Mouse (Mus musculus) liver, postnatal 0 days (tissue): Measurements from ENCODE around the gene Kitl. TPM values are rescaled to one million over a fixed set of nuclear protein-coding genes. Genes with fewer than 3 reads are reported as not detected.

Experiments used
- ATAC-seq: fragments of 200-750 bp; cut with Nextera tagmentation; 2 replicates; pipeline ENCODE4 v1.8.0; 2017; ENCODE audit warnings: mild to moderate bottlenecking, moderate library complexity
- DNase-seq: peaks from one replicate; pipeline ENCODE4 v3.0.0-alpha.2; 2016
- H3K27ac ChIP-seq: fragments of 300-500 bp; sonication (generic); 2 replicates; pipeline ENCODE4 v1.5.1; 2014; ENCODE audit warnings: antibody characterized with exemption, moderate library complexity, mild to moderate bottlenecking, low read depth
- H3K27me3 ChIP-seq: fragments of 300-500 bp; sonication (generic); 2 replicates; pipeline ENCODE4 v1.6.1; 2014; ENCODE audit warnings: low read length, control low read depth, mixed read lengths; ENCODE audit not compliant: insufficient read depth
- H3K36me3 ChIP-seq: fragments of 300-500 bp; sonication (generic); replicated peaks from 2 replicates; pipeline ENCODE4 v1.6.1; 2014; ENCODE audit warnings: mild to moderate bottlenecking, control low read depth, low read length, moderate library complexity, mixed read lengths; ENCODE audit not compliant: insufficient read depth
- H3K4me1 ChIP-seq: fragments of 300-500 bp; sonication (generic); 2 replicates; pipeline ENCODE4 v1.6.1; 2014; ENCODE audit warnings: antibody characterized with exemption, mild to moderate bottlenecking, control low read depth; ENCODE audit not compliant: insufficient read depth
- H3K4me2 ChIP-seq: fragments of 300-500 bp; sonication (generic); 2 replicates; pipeline ENCODE4 v1.6.1; 2014; ENCODE audit warnings: low read depth, mild to moderate bottlenecking, low read length, moderate library complexity, mixed read lengths
- H3K4me3 ChIP-seq: fragments of 300-500 bp; sonication (generic); 2 replicates; pipeline ENCODE4 v1.5.1; 2014; ENCODE audit warnings: low read depth, low read length
- H3K9ac ChIP-seq: fragments of 300-500 bp; sonication (generic); replicated peaks from 2 replicates; pipeline ENCODE4 v1.6.1; 2014; ENCODE audit warnings: mild to moderate bottlenecking, moderate library complexity
- H3K9me3 ChIP-seq: fragments of 300-500 bp; sonication (generic); 2 replicates; pipeline ENCODE4 v1.6.1; 2016; ENCODE audit warnings: mild to moderate bottlenecking, control low read depth, low read length, mixed read lengths
- CTCF ChIP-seq: sonication (generic); IDR thresholded peaks from 2 replicates; pipeline ENCODE4 v1.5.1; 2016; ENCODE audit warnings: antibody characterized with exemption, low read depth
- EP300 ChIP-seq: IDR thresholded peaks from 2 replicates; pipeline ENCODE4 v1.6.1; 2016; ENCODE audit warnings: antibody characterized with exemption, low read depth, mild to moderate bottlenecking
- WGBS: fragments of 180-500 bp; shearing (Covaris S2); extraction: QIAGEN DNeasy Blood & Tissue Kit; methylation state at CpG from one replicate; pipeline ENCODE4 v1.1.7; 2014; ENCODE audit not compliant: insufficient replicate concordance; 5-methylcytosine and 5-hydroxymethylcytosine counted together
- polyA plus RNA-seq: library from polyadenylated mRNA; unstranded; fragments of >200 nt; fragmentation: Nextera tagmentation; extraction: Ambion mirVana; gene quantifications from 2 replicates; pipeline ENCODE4 v1.2.1, GENCODE M21; 2015

Kitl gene
- polyA plus RNA-seq, 1 experiment from 2014 or later = 5.0 TPM

- H3K9ac ChIP-seq = no peak overlapping the region
- H3K4me3 ChIP-seq = no peak overlapping the region
- DNase-seq (no peak), ATAC-seq (no peak)
- H3K4me2 ChIP-seq = no peak overlapping the region
- H3K9me3 ChIP-seq = no peaks in the 10 kb centered on the region
- TF ChIP-seq CTCF (no peak), EP300 (no peak)
- no peaks in the 10 kb centered on the region for H3K27me3 ChIP-seq
- H3K4me1 ChIP-seq = no peaks in the 10 kb centered on the region
- H3K36me3 ChIP-seq = no peaks in the 10 kb centered on the region
- H3K27ac ChIP-seq = no peak overlapping the region
Measured at GRCm38 (mm10) chr10:99989758-99990157, 25.7 kb upstream of the Kitl start.

GRCm38 (mm10) chr10:99992121-99992520 is 23.3 kb upstream of the Kitl start:
- Histone ChIP-seq H3K9ac (no peak overlapping the region), H3K36me3 (no peaks in the 10 kb centered on the region), H3K4me1 (no peaks in the 10 kb centered on the region), H3K9me3 (no peaks in the 10 kb centered on the region), H3K4me2 (no peak overlapping the region), H3K27ac (no peak overlapping the region), H3K27me3 (no peaks in the 10 kb centered on the region), H3K4me3 (no peak overlapping the region)
- WGBS = 39% methylated on average over 9 of the region's 9 CpGs
- ATAC-seq (no peak), DNase-seq (no peak)
- no peak for TF ChIP-seq CTCF
- no peak for TF ChIP-seq EP300

- no peaks in the 10 kb centered on the region for H3K36me3 ChIP-seq
- ATAC-seq (no peak), DNase-seq (no peak)
- 0 out of 2 replicates have a peak, but pooled peaks cover 5% of the 10 kb centered on the region for H3K9me3 ChIP-seq
- no peak overlapping the region for H3K4me2 ChIP-seq
- WGBS = 63% methylated on average over 4 of the region's 4 CpGs
- H3K27ac ChIP-seq = no peak overlapping the region
- TF ChIP-seq CTCF = no peak
- TF ChIP-seq EP300 = no peak
- no peaks in the 10 kb centered on the region for H3K27me3 ChIP-seq
- no peak overlapping the region for H3K4me3 ChIP-seq
- no peak overlapping the region for H3K9ac ChIP-seq
- H3K4me1 ChIP-seq = no peaks in the 10 kb centered on the region
Measured at GRCm38 (mm10) chr10:100001452-100001851, 14.0 kb upstream of the Kitl start.

GRCm38 (mm10) chr10:100003797-100004196 is 11.6 kb upstream of the Kitl start:
- TF ChIP-seq EP300 = no peak
- TF ChIP-seq CTCF = no peak
- Histone ChIP-seq H3K27ac (no peak overlapping the region), H3K27me3 (no peaks in the 10 kb centered on the region), H3K9me3 (0 out of 2 replicates have a peak, but pooled peaks cover 5% of the 10 kb centered on the region), H3K4me2 (no peak overlapping the region), H3K36me3 (no peaks in the 10 kb centered on the region), H3K4me3 (no peak overlapping the region), H3K4me1 (no peaks in the 10 kb centered on the region), H3K9ac (no peak overlapping the region)
- no peak for DNase-seq
- WGBS = 80% methylated on average over 4 of the region's 4 CpGs
- no peak for ATAC-seq

GRCm38 (mm10) chr10:100009681-100010080 is 5.7 kb upstream of the Kitl start:
- Histone ChIP-seq H3K4me1 (no peaks in the 10 kb centered on the region), H3K9ac (no peak overlapping the region), H3K36me3 (no peaks in the 10 kb centered on the region), H3K27ac (no peak overlapping the region), H3K9me3 (0 out of 2 replicates have a peak, but pooled peaks cover 3% of the 10 kb centered on the region), H3K27me3 (no peaks in the 10 kb centered on the region), H3K4me3 (no peak overlapping the region), H3K4me2 (no peak overlapping the region)
- 70% methylated on average over 6 of the region's 6 CpGs for WGBS
- no peak for ATAC-seq
- TF ChIP-seq EP300 = no peak
- TF ChIP-seq CTCF = no peak
- DNase-seq = no peak

- WGBS = 75% methylated on average over 9 of the region's 9 CpGs
- Histone ChIP-seq H3K4me3 (no peak overlapping the region), H3K4me1 (no peaks in the 10 kb centered on the region), H3K4me2 (no peak overlapping the region), H3K27ac (no peak overlapping the region), H3K9ac (no peak overlapping the region), H3K27me3 (no peaks in the 10 kb centered on the region), H3K9me3 (no peaks in the 10 kb centered on the region), H3K36me3 (no peaks in the 10 kb centered on the region)
- ATAC-seq (no peak), DNase-seq (no peak)
- TF ChIP-seq CTCF (no peak), EP300 (no peak)
Measured at GRCm38 (mm10) chr10:100010291-100010690, 5.1 kb upstream of the Kitl start.

- 33% methylated on average over 2 of the region's 2 CpGs for WGBS
- Histone ChIP-seq H3K4me1 (peaks cover 5% of the 10 kb centered on the region; the same call in 1 of the 2 replicates), H3K36me3 (no peaks in the 10 kb centered on the region), H3K4me2 (no peak overlapping the region), H3K27ac (no peak overlapping the region), H3K4me3 (no peak overlapping the region), H3K9ac (no peak overlapping the region), H3K9me3 (no peaks in the 10 kb centered on the region), H3K27me3 (0 out of 2 replicates have a peak, but pooled peaks cover 5% of the 10 kb centered on the region)
- DNase-seq (no peak), ATAC-seq (no peak)
- no peak for TF ChIP-seq EP300
- TF ChIP-seq CTCF = no peak
Measured at GRCm38 (mm10) chr10:100014096-100014495, 1.3 kb upstream of the Kitl start.
